Mouse (Mus musculus) Muller cell, postnatal 12 days (primary cell): ENCODE data around the gene Prtg.

Experiments used
- DNase-seq: peaks from one replicate; pipeline ENCODE4 v3.0.0-alpha.2; 2015; ENCODE audit errors: inconsistent ontology term

Gene Prtg

DNA sequence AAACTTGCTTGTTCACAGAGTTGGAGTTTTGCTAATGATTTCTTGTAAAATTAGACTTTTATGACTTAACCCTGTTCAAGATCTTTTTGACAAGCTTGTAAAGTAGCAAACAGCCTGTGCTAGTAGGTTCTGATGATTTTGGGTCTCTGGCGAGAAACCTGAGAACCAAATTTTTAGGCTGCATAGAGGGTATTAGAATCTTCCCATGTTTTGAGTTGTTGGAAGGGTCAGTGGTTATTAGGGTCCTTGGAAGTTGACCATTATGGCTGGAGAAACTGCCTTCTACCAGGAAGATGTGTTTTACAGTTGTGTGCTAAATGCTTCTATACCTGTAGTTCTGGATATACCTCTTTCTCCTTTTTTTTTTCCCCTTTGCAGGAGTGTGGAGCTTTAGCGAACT is 2.4 kb downstream of the Prtg start:
- DNase-seq = no peak

DNA sequence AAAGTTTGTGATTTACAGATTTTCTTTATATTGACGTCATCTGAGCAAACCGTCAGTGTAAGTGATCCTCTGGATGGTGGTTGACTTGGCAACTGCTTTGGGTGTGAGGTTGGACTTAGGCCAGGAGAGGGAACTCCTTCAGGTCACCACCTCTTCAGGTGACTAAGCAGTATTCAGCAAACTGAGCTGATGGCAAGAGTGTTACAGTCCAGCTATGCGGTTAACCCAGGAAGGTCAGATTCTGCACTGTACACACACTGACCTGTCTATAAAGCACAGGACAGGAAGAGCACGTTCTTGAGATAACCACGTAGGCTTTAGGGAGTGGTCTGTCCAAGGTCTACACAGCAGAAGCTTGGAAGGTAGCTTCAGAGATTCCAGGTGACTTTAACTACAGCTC is 3.9 kb downstream of the Prtg start:
- no peak for DNase-seq

DNA sequence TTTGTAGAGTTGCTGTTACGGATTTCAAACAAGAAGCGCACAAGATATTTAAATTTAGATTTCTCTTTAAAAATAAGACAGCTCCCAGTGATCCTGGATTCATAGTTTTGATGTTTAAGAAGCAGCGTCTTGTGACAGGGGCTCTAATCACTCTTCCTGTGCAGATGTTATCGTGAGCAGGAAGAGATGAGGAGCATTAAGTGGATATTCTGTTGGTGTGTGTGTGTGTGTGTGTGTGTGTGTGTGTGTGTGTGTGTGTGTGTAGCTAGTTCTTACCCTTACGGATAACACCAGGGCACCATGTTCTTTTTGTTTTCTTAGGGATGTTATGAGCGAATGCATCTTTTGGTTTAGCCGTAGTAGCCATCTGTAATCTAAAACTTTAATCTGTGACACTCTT is 5.4 kb downstream of the Prtg start:
- no peak for DNase-seq

DNA sequence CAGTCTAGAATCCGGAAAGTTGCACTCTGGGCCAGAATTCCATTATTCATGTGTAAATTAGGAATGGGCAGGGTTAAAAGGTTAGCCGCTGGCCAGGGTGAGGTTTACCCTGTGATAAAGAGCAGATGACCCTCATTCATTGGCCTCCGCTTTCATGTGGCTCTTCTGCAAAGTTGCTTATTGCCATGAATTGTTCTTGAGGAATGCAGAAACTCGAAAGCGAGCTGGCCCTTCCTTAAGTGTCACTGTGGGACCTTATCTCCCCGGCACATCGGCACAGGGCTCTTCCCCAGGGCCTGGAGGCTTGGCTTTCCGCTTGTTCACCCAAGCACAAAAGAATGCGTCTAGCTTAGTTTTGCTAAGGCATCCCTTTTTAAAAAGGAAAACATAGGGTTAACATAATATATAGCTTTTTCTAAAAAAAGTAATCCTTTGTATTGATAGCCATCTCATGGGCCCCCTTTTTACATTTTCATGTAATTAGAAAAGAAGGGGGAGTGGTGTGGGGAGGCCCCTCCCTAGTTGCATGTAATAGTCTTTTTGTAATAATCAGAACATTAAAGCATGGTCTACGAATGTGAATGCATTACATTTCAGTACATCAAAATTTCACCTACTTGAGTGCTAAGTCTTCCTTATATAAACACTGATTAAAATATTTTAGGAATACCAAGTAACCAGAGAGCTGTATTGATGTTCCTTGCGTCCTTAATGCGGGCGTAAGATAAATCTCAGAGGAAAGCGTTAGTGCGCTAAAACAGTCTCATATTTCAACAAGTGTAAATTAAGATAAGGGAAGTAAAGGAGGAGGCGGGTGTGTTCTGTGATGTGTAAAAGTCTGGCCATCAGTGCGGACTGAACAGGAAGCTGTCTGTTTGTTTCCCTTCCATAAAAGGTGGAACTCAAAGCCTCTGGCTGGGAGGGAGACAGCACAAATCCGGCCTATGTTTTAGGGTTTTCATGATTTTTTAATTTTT is 6.2 kb downstream of the Prtg start:
- peak; percentile 70 for DNase-seq

DNA sequence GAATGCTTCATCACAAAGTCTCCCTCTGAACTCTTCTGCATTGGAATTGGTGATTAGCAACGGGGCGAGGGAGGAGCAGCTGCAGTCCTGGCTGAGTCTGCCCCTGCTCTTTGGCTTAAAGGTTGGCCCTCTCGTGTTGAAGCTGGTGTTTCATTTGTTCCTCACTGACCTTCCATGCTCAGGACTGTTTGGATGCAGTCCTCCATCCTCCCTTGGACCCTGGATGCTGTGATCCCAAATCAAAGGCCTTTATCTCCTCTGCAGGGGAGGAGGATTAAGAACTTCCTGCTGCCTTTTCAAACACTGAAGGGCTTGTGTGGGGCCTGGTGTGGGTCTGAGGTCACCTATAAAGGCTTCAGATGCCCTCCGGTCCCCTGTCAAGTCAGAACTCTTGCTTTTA is 18.8 kb downstream of the Prtg start:
- DNase-seq = no peak

DNA sequence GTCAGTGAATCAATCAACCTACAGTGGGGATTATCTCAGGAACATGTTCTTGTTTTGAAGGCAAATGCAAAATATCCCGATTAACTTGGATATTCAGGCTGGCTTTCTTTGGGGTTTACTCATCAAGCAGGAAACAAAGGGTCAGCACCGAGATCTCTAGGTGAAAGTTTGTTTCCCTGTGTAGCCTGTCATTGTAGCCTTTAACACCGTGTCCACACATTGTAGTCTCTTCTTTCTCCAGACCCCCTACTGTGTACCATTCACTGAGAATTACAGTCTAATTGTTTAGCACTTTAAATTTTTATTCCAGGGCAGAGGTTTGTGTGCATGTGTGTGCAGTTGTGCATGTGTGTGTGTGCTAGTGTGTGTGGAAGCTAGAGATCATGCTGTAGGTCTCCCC is 19.3 kb downstream of the Prtg start:
- no peak for DNase-seq

DNA sequence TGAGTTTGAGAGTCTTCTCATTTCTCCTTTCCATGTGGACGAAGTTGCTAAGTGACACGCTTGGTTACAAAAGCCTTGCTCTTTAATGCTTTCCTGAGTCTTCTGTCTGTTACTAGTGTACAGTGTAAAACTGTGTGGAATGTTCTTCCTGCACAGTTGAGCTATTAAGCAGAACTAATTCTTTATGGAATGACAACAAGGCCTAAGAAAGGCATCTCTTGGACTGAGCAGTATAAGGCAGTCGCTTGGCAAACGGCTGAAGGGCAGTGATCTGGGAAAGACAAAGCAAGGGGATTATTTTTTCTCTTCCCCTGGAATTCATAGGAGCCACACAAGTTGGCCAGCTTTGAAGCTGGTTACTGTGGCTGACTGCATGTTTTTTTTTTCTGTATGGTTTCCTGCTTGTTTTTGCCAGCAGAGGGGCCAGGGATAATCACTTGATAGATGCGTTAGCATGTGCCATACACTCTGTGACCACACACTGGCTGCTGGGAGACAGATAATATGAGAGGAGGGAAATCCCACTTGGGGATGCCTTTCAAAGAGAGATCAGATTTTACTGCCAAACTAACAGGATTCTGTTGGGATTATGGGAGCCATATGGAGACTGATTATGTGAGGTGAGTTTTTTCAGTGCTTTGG is 22.1 kb downstream of the Prtg start:
- DNase-seq = peak; percentile 82

DNA sequence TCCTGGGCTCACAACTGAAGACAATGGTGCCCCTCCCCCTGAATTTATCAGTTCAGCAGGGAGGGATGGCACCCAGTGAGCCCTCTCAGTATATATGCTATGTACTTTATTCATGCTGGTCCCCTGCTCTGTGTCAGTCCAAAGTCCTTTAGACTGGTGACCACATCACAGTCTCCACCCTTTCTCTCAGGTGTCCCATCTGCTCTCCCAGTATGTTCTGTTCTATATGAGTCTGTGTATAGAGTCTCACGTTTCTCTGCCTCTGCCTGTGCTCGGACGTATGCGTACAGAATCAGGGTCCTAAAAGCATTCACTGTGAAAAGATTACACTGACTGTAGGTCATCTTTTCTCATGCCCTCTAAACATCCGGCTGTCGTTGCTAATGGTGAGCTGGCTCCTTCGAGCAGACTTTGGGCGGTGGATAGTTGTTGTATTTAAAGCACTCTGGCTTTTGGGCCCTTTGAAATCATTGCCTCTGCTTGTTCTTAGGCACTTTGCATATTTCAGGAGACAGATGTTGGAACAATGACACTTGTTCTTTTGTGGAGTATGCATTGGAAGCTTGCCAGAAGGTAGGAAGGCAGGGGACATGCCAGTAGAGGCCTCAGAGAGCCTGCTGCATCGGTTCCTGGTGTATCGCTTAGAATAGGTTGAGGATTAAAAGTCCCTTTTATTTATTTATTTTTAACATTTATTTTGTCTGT is 27.5 kb downstream of the Prtg start:
- no peak for DNase-seq

DNA sequence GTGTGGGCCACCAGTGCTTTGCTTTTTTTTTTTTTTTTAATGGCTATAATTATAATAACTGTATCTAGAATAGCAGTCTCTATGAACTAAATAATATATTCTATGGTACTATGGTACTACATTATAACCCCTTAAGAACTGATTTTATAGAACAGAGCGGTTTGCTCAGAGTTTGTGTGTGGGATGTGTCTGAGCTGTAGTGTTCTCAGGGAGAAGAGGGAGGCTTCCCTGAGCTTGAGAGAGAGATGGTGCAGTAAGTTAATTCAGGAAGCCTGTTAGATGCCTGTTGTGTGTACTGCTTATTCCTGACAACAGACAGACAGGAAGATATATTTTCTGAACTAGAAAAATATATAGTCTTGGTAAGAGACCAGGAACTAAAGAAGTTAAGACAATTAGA is 28.3 kb downstream of the Prtg start:
- DNase-seq = no peak

DNA sequence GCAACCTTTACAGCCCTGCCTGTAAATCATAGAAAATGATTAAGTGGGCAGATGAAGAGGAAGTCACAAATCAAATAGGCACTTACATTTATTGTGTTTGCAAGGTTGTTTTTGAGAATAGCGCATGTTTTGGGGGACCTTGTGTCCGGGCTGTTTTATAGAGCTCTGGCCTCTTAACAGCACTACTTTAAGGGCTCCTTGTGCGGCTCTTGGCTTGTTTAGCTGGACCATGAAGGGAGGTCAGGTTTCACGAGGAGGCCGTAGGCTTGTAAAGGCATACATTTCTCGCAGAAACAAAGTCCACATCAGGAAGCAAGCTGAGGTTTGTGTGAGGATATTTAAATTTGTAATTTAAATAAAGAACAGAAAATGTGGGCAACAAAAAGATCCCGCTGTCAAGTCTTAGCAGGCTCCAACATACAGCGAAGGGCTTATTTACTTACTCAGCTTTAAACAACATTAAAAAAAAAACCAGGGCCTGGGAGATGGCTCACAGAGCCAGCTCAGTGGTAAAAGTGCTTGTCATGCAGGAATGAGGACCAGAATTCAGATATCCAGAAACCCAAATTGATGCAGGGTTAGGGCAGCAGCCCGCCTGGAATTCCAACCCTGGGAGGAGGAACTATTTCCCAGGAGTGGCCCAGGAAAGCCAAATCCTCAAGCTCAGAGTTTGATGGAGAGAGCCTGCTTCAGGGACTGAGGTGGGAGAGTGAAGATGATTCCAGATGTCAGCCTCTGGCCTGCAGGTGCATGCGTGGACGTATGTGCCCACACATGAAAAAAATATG is 30.2 kb downstream of the Prtg start:
- DNase-seq = no peak

DNA sequence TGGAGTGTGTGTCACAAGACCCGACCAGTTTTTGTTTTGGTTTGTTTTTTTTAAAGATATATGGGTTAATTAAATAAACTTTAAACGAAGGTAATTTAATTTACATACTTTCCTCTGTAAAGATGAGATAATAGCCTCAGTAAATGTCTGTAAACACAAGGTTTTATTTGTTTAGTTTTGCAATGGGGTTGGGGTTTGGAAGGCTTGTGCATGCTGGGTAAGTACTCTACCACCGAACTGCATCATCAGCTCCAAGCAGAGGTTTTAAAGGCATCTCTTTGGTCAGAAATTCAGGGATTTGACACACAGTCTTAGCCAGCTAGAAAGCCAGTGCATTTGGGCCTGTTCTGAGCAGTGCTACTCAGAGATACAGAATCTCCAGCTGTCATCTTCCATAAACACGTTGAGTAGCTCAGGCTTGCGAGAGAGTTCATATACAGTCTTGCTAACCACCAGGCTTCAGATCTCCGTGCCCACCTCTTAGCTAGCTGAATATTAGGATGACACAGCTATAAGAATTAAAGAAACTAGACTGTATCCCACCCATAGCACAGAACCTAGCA is 31.0 kb downstream of the Prtg start:
- DNase-seq = no peak

DNA sequence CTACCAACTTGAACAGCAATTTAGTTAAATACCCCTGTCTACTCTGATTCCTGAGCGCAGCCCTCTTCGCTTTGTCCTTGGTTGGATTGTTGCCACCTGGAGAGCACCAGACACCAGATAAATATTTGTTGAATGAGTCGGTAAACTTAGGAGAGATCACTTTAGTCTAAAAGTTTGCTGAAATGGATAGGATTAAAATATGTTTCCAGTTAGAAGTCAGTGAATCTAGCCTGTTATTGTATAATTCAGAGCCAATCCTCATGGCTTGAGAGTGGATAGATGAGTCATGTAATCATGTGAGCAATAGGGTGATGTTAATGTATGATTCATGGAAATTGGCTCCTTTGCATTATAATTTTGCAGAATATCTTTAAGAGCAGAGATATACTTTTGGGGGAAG is 31.6 kb downstream of the Prtg start:
- peak; percentile 72 for DNase-seq

DNA sequence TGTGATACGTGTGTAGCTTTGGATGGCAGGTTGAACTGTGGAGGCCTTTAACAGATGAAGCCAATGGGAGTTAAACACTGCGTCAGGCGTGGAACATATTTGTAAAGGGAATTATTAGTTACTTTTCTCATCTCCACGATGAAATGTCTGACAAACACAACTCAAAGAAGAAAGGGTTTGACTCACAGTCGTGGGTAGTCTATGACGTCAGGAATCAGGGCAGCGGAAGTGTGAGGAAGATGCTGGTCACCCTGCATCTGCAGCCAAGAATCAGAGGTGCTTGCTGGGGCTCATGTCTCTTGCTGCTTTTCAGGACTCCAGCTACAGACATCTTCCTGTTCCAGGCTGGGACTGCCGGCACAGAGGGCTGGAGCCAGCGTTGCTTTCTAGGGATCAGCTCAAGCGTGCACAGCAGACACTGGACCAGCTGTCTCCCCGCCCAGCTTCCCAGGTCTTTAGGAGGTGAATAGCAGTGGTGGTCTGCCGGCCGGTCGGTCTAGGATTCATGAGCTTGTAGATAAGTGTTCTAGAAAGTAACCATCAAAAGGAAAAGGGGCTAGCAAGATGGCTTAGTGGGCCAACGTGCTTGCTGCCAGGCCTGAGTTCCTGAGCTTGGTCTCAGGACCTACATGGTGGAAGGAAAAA is 32.8 kb downstream of the Prtg start:
- DNase-seq = peak; percentile 10

DNA sequence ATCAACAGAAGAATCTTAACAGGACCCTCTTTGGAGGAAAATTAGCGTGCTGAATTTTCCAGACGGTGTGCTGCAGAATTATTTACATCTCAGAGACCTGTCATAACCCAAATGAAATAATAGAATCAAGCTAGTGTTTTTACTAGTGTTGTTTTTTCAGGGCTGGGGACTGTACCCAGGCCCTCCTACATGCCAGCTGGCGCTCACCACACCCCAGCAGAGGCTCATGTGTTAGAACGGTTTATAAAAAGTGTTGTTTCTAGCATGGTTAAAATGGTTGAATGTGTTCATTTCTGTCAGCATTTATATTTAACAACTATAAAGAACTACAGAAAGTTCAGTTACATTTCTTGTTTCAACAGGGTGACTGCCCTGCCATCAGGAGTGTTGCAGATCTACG is 37.8 kb downstream of the Prtg start:
- no peak for DNase-seq

DNA sequence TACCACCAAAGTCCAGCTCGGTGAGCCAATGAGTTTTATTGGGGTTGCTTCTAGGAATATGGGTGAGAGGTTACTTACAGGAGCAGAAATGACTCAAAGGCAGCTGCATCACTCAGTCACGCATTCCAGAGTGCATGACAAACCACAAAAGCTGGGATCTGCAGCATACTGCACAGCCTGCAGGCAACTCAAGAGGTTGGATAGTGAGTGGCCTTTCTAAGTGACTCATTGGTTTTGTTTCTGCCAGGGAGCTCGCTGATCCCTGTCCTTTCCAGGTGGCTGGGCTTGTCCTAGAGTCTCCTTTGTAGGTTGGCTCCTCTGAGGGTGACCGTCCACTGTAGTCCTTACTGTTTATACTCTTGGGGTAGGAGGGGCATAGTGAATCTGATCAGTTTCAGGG is 39.5 kb downstream of the Prtg start:
- DNase-seq = peak; percentile 82

DNA sequence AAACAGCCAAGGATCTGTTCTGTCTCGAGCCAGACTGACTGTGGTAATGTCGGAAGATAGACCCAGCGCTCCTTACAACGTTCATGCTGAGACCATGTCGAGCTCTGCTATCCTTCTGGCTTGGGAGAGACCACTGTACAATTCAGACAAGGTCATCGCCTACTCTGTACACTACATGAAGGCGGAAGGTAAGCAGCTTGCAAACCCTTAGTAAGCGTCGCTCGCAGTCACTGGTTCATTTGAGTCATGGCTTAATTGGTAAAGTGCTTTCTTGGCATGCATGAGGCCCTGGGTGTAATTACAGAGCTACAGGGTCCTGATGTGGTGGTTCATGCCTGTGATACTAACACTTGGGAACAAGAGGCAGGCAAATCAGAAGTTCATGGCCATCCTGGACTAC is 44.9 kb downstream of the Prtg start:
- no peak for DNase-seq

DNA sequence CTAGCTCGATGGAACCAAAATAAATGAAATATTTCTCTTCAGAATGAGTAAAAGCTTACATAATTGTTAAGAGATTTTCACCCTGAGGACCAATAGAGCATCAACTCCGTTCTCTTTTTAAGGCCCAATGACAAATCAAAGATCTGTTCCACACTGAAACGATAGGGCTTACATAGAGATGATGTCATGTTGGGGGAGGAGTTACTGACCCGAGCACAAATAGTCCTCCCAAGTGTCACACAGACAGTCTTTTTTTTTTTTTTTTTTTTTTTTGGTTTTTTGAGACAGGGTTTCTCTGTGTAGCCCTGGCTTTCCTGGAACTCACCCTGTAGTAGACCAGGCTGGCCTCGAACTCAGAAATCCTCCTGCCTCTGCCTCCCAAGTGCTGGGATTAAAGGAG is 45.3 kb downstream of the Prtg start:
- no peak for DNase-seq

DNA sequence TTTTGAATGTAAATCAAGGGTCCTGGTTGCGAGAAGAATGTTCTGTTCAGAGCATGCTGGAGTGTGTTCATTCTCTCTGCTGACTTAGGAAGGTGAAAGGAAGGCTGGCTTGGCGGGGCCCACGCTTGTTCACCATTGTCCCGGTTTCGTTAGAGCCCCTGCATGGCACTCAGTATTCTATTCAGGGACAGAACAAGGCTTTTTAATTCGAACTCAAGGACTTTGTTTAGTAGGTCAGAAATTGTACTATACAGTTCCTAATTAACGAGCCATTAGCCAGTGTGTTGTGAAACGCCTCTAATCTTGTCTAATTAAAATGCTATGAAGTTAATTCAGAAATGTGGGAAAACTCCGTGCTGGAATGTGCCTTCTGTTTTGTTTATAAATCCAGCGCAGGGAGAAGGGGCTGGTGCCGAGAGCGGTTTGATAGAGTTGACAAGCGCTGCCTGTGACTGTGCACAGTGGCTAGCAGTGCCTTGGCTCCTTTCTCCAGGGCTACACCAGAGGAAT is 47.1 kb downstream of the Prtg start:
- peak; percentile 94 for DNase-seq

DNA sequence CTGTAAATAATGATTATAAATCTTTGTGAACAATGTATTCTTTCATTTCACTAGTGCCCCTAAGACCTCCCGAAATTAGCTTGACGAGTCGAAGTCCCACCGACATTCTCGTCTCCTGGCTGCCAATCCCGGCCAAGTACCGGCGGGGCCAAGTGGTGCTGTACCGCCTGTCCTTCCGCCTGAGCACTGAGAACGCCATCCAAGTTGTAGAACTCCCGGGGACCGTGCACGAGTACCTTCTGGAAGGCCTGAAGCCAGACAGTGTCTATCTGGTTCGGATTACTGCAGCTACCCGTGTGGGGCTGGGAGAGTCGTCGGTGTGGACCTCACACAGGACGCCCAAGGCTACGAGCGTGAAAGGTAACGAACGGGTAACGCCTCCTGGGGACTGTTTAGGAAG is 50.0 kb downstream of the Prtg start:
- no peak for DNase-seq

DNA sequence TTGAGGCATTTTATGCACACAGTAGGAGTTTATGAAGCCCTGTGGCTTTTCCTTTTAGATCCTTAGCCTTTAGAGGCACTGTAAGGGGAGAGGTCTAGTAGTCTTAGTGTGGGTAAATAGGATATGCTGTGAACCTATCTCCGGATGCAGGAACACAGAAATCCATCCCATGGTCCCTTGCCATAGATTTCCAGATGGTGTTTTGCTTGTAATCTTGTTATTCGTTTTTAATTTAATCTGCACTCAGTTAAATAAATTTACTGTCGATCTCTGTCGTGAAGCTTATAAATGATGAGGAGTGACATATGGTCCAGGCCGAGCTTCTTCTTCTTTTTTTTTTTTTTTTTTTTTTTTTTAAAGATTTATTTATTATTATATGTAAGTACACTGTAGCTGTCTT is 54.1 kb downstream of the Prtg start:
- no peak for DNase-seq

DNA sequence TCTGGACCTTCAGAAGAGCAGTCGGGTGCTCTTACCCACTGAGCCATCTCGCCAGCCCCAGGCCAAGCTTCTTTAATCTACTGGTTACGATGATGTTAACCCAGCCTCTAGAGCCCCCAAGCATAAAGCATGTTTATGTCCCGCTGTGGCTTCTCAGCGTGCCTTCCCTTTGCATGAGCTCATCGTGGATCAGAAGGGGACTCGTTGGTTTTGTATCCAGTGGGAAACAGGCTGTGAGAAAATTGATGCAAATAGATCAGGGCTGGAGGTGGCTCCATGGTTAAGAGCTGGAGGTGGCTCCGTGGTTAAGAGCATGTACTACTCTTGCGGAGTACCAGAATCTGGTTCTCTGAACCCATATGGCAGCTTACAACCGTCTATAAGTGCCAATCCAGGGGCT is 54.6 kb downstream of the Prtg start:
- no peak for DNase-seq
